Mouse (Mus musculus): Measurements from ENCODE around the gene Fut1. TPM values are rescaled to one million over a fixed set of nuclear protein-coding genes. Genes with fewer than 3 reads are reported as not detected.
A peak's percentile ranks its signal among the peaks of the same experiment; 100 is the strongest.

Fut1 gene
- polyA plus RNA-seq, 1 experiment from 2014 or later = 0.07 TPM

- no peak overlapping the region for H3K4me2 ChIP-seq (ENCODE audit: low read length)
- 52% methylated on average over 1 of the region's 1 CpGs for WGBS
- H3K9me3 ChIP-seq (ENCODE audit: control insufficient read depth, low read length) = no peaks in the 10 kb centered on the region
- H3K36me3 ChIP-seq (ENCODE audit: control insufficient read depth, insufficient read depth, low read length) = no peaks in the 10 kb centered on the region
- no peak overlapping the region for H3K9ac ChIP-seq (ENCODE audit: low read length)
- H3K27ac ChIP-seq (replicated peaks in 1 of 2; ENCODE audit: control insufficient read depth in 1 of 2, insufficient read depth in 1 of 2, low read depth in 2 of 2, low read length in 2 of 2) = no peak overlapping the region
- ATAC-seq (ENCODE audit: insufficient number of reproducible peaks, insufficient read depth, low FRiP score, low read depth) = no peak
- H3K4me1 ChIP-seq (ENCODE audit: control insufficient read depth in 2 of 2, insufficient read depth in 2 of 2, low read length in 2 of 2) = no peaks in the 10 kb centered on the region
- no peak overlapping the region for H3K4me3 ChIP-seq (ENCODE audit: control insufficient read depth in 1 of 2, insufficient read depth in 1 of 2, low read depth in 1 of 2, low read length in 2 of 2)
- no peaks in the 10 kb centered on the region for H3K27me3 ChIP-seq (ENCODE audit: control insufficient read depth, insufficient read depth, low read length)
Measured at GRCm38 (mm10) chr7:45609511-45609910, 7.6 kb upstream of the Fut1 start.

DNA sequence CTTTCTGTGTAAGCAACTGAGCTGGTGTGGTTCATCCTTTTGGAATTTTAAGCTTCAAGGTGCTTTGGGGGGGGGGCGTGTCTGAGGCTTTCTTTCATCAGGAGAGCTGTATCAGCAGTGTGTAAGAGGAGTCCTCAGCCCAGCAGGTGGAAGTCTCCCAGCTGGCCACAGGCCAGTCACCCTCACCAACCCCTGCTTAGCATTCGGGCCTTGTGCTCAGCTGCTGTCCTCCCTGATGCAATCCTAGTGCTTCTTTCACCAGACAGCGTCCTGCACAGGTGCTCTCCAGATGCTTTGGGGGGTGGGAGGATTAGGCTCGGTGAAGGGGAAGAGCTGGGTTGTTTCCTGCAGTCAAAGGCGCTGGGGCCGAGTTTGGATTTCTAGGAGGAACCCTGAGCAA lies 812 bp upstream of the Fut1 start:
- H3K27me3 ChIP-seq (ENCODE audit: control insufficient read depth, insufficient read depth, low read length) = peaks cover 46% of the 10 kb centered on the region

DNA sequence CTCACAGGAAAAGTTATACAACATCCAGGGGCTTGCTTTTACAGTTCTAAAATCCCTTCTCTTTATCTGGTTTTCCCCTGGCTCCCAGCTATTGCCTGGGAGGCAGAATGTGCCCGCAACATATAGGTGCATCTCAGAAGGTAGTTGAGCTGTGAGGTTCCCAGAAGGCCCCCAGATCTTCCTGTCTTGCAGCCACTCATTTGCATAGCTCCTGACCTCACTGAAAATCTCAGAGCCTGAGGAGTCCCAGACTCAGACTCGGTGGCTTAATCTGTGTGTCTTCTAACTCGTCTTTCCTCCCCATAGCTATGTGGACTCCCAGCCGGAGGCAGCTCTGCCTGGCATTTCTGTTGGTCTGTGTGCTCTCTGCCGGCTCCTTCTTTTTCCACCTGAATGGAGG lies 1.2 kb downstream of the Fut1 start:
- ATAC-seq (ENCODE audit: insufficient number of reproducible peaks, insufficient read depth, low FRiP score, low read depth) = no peak
- Histone ChIP-seq H3K4me3 (ENCODE audit: control insufficient read depth in 1 of 2, insufficient read depth in 1 of 2, low read depth in 1 of 2, low read length in 2 of 2) (no peak overlapping the region), H3K27ac (replicated peaks in 1 of 2; ENCODE audit: control insufficient read depth in 1 of 2, insufficient read depth in 1 of 2, low read depth in 2 of 2, low read length in 2 of 2) (no peak overlapping the region), H3K9me3 (ENCODE audit: control insufficient read depth, low read length) (no peaks in the 10 kb centered on the region), H3K4me2 (ENCODE audit: low read length) (no peak overlapping the region), H3K36me3 (ENCODE audit: control insufficient read depth, insufficient read depth, low read length) (no peaks in the 10 kb centered on the region), H3K4me1 (ENCODE audit: control insufficient read depth in 2 of 2, insufficient read depth in 2 of 2, low read length in 2 of 2) (peaks cover 0 to 6% of the 10 kb centered on the region in 2 experiments; a peak in 1 of 4 replicates), H3K27me3 (ENCODE audit: control insufficient read depth, insufficient read depth, low read length) (peaks cover 46% of the 10 kb centered on the region), H3K9ac (ENCODE audit: low read length) (no peak overlapping the region)
- WGBS = 77% methylated on average over 5 of the region's 5 CpGs

More for the DNA sequence above, 812 bp upstream of the Fut1 start:
- Histone ChIP-seq H3K4me2 (ENCODE audit: low read length) (no peak overlapping the region), H3K4me1 (ENCODE audit: control insufficient read depth in 2 of 2, insufficient read depth in 2 of 2, low read length in 2 of 2) (peaks cover 0 to 6% of the 10 kb centered on the region in 2 experiments; a peak in 1 of 4 replicates), H3K27ac (replicated peaks in 1 of 2; ENCODE audit: control insufficient read depth in 1 of 2, insufficient read depth in 1 of 2, low read depth in 2 of 2, low read length in 2 of 2) (no peak overlapping the region), H3K36me3 (ENCODE audit: control insufficient read depth, insufficient read depth, low read length) (no peaks in the 10 kb centered on the region), H3K4me3 (ENCODE audit: control insufficient read depth in 1 of 2, insufficient read depth in 1 of 2, low read depth in 1 of 2, low read length in 2 of 2) (no peak overlapping the region), H3K9me3 (ENCODE audit: control insufficient read depth, low read length) (no peaks in the 10 kb centered on the region), H3K9ac (ENCODE audit: low read length) (no peak overlapping the region)
- 30% methylated on average over 6 of the region's 6 CpGs for WGBS
- ATAC-seq (ENCODE audit: insufficient number of reproducible peaks, insufficient read depth, low FRiP score, low read depth) = no peak

DNA sequence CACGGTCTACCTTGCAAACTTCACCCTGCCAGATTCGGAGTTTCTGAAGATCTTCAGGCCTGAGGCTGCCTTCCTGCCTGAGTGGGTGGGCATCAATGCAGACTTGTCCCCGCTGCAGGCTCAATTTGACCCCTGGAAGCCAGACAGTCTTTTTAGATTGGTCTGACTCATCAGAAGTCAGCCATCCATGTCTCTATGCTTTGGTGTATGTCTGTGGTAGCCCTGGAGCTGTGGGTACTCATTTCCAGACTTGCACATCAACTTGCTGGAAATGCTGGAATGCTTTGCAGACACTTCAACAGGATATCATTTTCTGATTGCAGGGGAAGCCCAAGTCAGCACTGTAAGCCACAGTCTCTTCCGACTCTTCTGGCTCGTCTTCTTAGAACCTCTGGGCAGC lies 2.5 kb downstream of the Fut1 start:
- WGBS = 69% methylated on average over 5 of the region's 5 CpGs
- Histone ChIP-seq H3K4me3 (ENCODE audit: control insufficient read depth in 1 of 2, insufficient read depth in 1 of 2, low read depth in 1 of 2, low read length in 2 of 2) (no peak overlapping the region), H3K4me1 (ENCODE audit: control insufficient read depth in 2 of 2, insufficient read depth in 2 of 2, low read length in 2 of 2) (peaks cover 0 to 6% of the 10 kb centered on the region in 2 experiments; a peak in 1 of 4 replicates), H3K9ac (ENCODE audit: low read length) (no peak overlapping the region), H3K27ac (replicated peaks in 1 of 2; ENCODE audit: control insufficient read depth in 1 of 2, insufficient read depth in 1 of 2, low read depth in 2 of 2, low read length in 2 of 2) (no peak overlapping the region), H3K27me3 (ENCODE audit: control insufficient read depth, insufficient read depth, low read length) (peaks cover 46% of the 10 kb centered on the region), H3K9me3 (ENCODE audit: control insufficient read depth, low read length) (no peaks in the 10 kb centered on the region), H3K4me2 (ENCODE audit: low read length) (no peak overlapping the region), H3K36me3 (ENCODE audit: control insufficient read depth, insufficient read depth, low read length) (no peaks in the 10 kb centered on the region)
- ATAC-seq (ENCODE audit: insufficient number of reproducible peaks, insufficient read depth, low FRiP score, low read depth) = no peak

GRCm38 (mm10) chr7:45621443-45621842 lies 4.4 kb downstream of the Fut1 start, which contains the start of gene Izumo1:
TSS of gene Izumo1 (plus strand) at chr7:45621811.
- H3K4me1 ChIP-seq (ENCODE audit: control insufficient read depth in 2 of 2, insufficient read depth in 2 of 2, low read length in 2 of 2) = peaks cover 0 to 4% of the 10 kb centered on the region in 2 experiments; a peak in 1 of 4 replicates
- no peak within 1 kb of the TSS for H3K9ac ChIP-seq (ENCODE audit: low read length)
- H3K27ac ChIP-seq (replicated peaks in 1 of 2; ENCODE audit: control insufficient read depth in 1 of 2, insufficient read depth in 1 of 2, low read depth in 2 of 2, low read length in 2 of 2) = no peak within 1 kb of the TSS
- no peaks in the 10 kb centered on the region for H3K9me3 ChIP-seq (ENCODE audit: control insufficient read depth, low read length)
- no peak for ATAC-seq (ENCODE audit: insufficient number of reproducible peaks, insufficient read depth, low FRiP score, low read depth)
- H3K4me2 ChIP-seq (ENCODE audit: low read length) = peak within 1 kb of the TSS; percentile 18; the same call in 1 of the 2 replicates
- 26% methylated on average over 9 of the region's 9 CpGs for WGBS
- H3K27me3 ChIP-seq (ENCODE audit: control insufficient read depth, insufficient read depth, low read length) = peaks cover 35% of the 10 kb centered on the region
- 0 out of 4 replicates have a peak within 1 kb of the TSS, but pooled peaks have one; percentile 1 to 8 for H3K4me3 ChIP-seq (ENCODE audit: control insufficient read depth in 1 of 2, insufficient read depth in 1 of 2, low read depth in 1 of 2, low read length in 2 of 2)
- no peaks in the 10 kb centered on the region for H3K36me3 ChIP-seq (ENCODE audit: control insufficient read depth, insufficient read depth, low read length)

GRCm38 (mm10) chr7:45623507-45623906 lies 6.4 kb downstream of the Fut1 start:
- ATAC-seq (ENCODE audit: insufficient number of reproducible peaks, insufficient read depth, low FRiP score, low read depth) = no peak
- H3K27ac ChIP-seq (replicated peaks in 1 of 2; ENCODE audit: control insufficient read depth in 1 of 2, insufficient read depth in 1 of 2, low read depth in 2 of 2, low read length in 2 of 2) = no peak overlapping the region
- 92% methylated on average over 11 of the region's 11 CpGs for WGBS
- peaks cover 23% of the 10 kb centered on the region for H3K27me3 ChIP-seq (ENCODE audit: control insufficient read depth, insufficient read depth, low read length)
- no peaks in the 10 kb centered on the region for H3K36me3 ChIP-seq (ENCODE audit: control insufficient read depth, insufficient read depth, low read length)
- H3K4me2 ChIP-seq (ENCODE audit: low read length) = no peak overlapping the region
- H3K4me3 ChIP-seq (ENCODE audit: control insufficient read depth in 1 of 2, insufficient read depth in 1 of 2, low read depth in 1 of 2, low read length in 2 of 2) = no peak overlapping the region
- H3K9me3 ChIP-seq (ENCODE audit: control insufficient read depth, low read length) = no peaks in the 10 kb centered on the region
- H3K9ac ChIP-seq (ENCODE audit: low read length) = no peak overlapping the region
- peaks cover 3% of the 10 kb centered on the region in 2 experiments; a peak in 2 of 4 replicates for H3K4me1 ChIP-seq (ENCODE audit: control insufficient read depth in 2 of 2, insufficient read depth in 2 of 2, low read length in 2 of 2)

GRCm38 (mm10) chr7:45624718-45625117 lies 7.6 kb downstream of the Fut1 start:
- H3K27ac ChIP-seq (replicated peaks in 1 of 2; ENCODE audit: control insufficient read depth in 1 of 2, insufficient read depth in 1 of 2, low read depth in 2 of 2, low read length in 2 of 2) = no peak overlapping the region

DNA sequence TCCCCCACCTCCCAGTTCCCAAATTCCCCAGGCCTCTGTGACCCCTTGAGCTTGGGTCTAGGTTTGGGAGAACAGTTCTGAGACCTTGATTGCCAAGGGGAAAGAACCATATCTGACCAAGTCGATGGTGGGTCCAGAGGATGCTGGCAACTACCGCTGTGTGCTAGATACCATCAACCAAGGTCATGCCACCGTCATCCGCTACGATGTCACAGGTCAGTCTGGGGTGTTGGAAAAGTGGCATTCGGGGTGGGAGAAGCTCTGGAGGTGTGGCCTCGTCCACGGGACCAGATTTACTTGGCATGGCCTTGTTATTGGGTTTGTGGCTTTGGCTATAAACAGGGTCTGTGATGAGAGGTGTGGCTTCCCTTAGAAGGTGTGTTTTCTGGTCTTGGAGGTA lies 8.4 kb downstream of the Fut1 start:
- H3K27me3 ChIP-seq (ENCODE audit: control insufficient read depth, insufficient read depth, low read length) = peaks cover 7% of the 10 kb centered on the region
- 89% methylated on average over 8 of the region's 8 CpGs for WGBS
- H3K9me3 ChIP-seq (ENCODE audit: control insufficient read depth, low read length) = no peaks in the 10 kb centered on the region
- H3K27ac ChIP-seq (replicated peaks in 1 of 2; ENCODE audit: control insufficient read depth in 1 of 2, insufficient read depth in 1 of 2, low read depth in 2 of 2, low read length in 2 of 2) = no peak overlapping the region
- peaks cover 3 to 7% of the 10 kb centered on the region in 2 experiments; a peak in 2 of 4 replicates for H3K4me1 ChIP-seq (ENCODE audit: control insufficient read depth in 2 of 2, insufficient read depth in 2 of 2, low read length in 2 of 2)
- no peak for ATAC-seq (ENCODE audit: insufficient number of reproducible peaks, insufficient read depth, low FRiP score, low read depth)
- no peak overlapping the region for H3K4me2 ChIP-seq (ENCODE audit: low read length)
- no peak overlapping the region for H3K9ac ChIP-seq (ENCODE audit: low read length)
- no peak overlapping the region for H3K4me3 ChIP-seq (ENCODE audit: control insufficient read depth in 1 of 2, insufficient read depth in 1 of 2, low read depth in 1 of 2, low read length in 2 of 2)
- H3K36me3 ChIP-seq (ENCODE audit: control insufficient read depth, insufficient read depth, low read length) = no peaks in the 10 kb centered on the region

More at GRCm38 (mm10) chr7:45624718-45625117, 7.6 kb downstream of the Fut1 start:
- Histone ChIP-seq H3K4me2 (ENCODE audit: low read length) (no peak overlapping the region), H3K9me3 (ENCODE audit: control insufficient read depth, low read length) (no peaks in the 10 kb centered on the region), H3K9ac (ENCODE audit: low read length) (no peak overlapping the region), H3K4me3 (ENCODE audit: control insufficient read depth in 1 of 2, insufficient read depth in 1 of 2, low read depth in 1 of 2, low read length in 2 of 2) (no peak overlapping the region), H3K27me3 (ENCODE audit: control insufficient read depth, insufficient read depth, low read length) (peaks cover 12% of the 10 kb centered on the region), H3K36me3 (ENCODE audit: control insufficient read depth, insufficient read depth, low read length) (no peaks in the 10 kb centered on the region), H3K4me1 (ENCODE audit: control insufficient read depth in 2 of 2, insufficient read depth in 2 of 2, low read length in 2 of 2) (peaks cover 3 to 7% of the 10 kb centered on the region in 2 experiments; a peak in 2 of 4 replicates)
- ATAC-seq (ENCODE audit: insufficient number of reproducible peaks, insufficient read depth, low FRiP score, low read depth) = no peak
- WGBS = 78% methylated on average over 3 of the region's 3 CpGs

Data from heart, embryonic 14.5 days (tissue).